Mouse (Mus musculus): ENCODE data around the gene Gm5934. TPM values are rescaled to one million over a fixed set of nuclear protein-coding genes. Genes with fewer than 3 reads are reported as not detected.
"Not testable (repeated sequence)": the region's sequence is repeated elsewhere in the genome, so short reads cannot be mapped to it uniquely, and the experiment has no call there.

Gene Gm5934
- not detected for total RNA-seq (2021)
- long read RNA-seq, experiment 1: 0 reads
- long read RNA-seq, experiment 2: 0 reads

DNA sequence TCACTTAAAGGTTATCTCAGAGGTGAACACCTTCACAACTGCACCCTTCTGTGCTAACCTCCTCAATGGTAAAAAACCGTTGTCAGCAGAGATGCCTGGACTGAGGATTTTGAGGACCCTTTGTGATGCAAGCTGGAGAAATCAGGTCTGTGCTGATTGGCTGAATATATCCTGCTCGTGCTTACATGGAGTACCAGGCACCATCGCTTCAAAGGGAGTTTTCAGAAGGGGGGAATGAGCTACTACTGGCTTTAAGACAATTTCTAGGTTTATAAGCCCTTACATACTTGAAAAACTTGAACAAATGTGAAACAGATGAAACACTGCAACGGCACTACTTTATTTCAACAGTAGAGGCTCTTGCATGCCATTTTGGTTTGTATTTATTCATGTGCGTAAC, at the start of gene Gm5934:
TSS of gene Gm5934 (minus strand) at position 101 of the 400 bp plus-strand sequence.
- DNase-seq: not testable (repeated sequence)

Other genes starting within 250 kb of the Gm5934 start
- gene Gm4297, start 74.1 kb upstream of the Gm5934 start, total RNA-seq (2021): not detected